Mouse (Mus musculus): ENCODE measurements around the gene Gramd1b. TPM values are rescaled to one million over a fixed set of nuclear protein-coding genes. Genes with fewer than 3 reads are reported as not detected.

Gramd1b gene
- total RNA-seq, 1 experiment from 2014 or later: 22.2 TPM

- ATAC-seq (ENCODE audit: extremely low read depth, insufficient number of reproducible peaks, low FRiP score, poor library complexity, severe bottlenecking): no peak
Measured at GRCm38 (mm10) chr9:40302375-40302774, 228.8 kb downstream of the Gramd1b start.

- ATAC-seq (ENCODE audit: extremely low read depth, insufficient number of reproducible peaks, low FRiP score, poor library complexity, severe bottlenecking): no peak
Measured at GRCm38 (mm10) chr9:40301475-40301874, 229.7 kb downstream of the Gramd1b start.

GRCm38 (mm10) chr9:40300018-40300989 lies 230.9 kb downstream of the Gramd1b start:
- ATAC-seq (ENCODE audit: extremely low read depth, insufficient number of reproducible peaks, low FRiP score, poor library complexity, severe bottlenecking): no peak

- no peak for ATAC-seq (ENCODE audit: extremely low read depth, insufficient number of reproducible peaks, low FRiP score, poor library complexity, severe bottlenecking)
Measured at GRCm38 (mm10) chr9:40299323-40299722, 231.9 kb downstream of the Gramd1b start.

- no peak for ATAC-seq (ENCODE audit: extremely low read depth, insufficient number of reproducible peaks, low FRiP score, poor library complexity, severe bottlenecking)
Measured at GRCm38 (mm10) chr9:40297969-40298368, 233.2 kb downstream of the Gramd1b start.

GRCm38 (mm10) chr9:40296251-40296650 lies 234.9 kb downstream of the Gramd1b start:
- no peak for ATAC-seq (ENCODE audit: extremely low read depth, insufficient number of reproducible peaks, low FRiP score, poor library complexity, severe bottlenecking)

GRCm38 (mm10) chr9:40294866-40295265 lies 236.3 kb downstream of the Gramd1b start:
- no peak for ATAC-seq (ENCODE audit: extremely low read depth, insufficient number of reproducible peaks, low FRiP score, poor library complexity, severe bottlenecking)

- no peak for ATAC-seq (ENCODE audit: extremely low read depth, insufficient number of reproducible peaks, low FRiP score, poor library complexity, severe bottlenecking)
Measured at GRCm38 (mm10) chr9:40294210-40294609, 237.0 kb downstream of the Gramd1b start.

GRCm38 (mm10) chr9:40293740-40294139 lies 237.4 kb downstream of the Gramd1b start:
- no peak for ATAC-seq (ENCODE audit: extremely low read depth, insufficient number of reproducible peaks, low FRiP score, poor library complexity, severe bottlenecking)

GRCm38 (mm10) chr9:40293286-40293685 lies 237.9 kb downstream of the Gramd1b start:
- ATAC-seq (ENCODE audit: extremely low read depth, insufficient number of reproducible peaks, low FRiP score, poor library complexity, severe bottlenecking): no peak

GRCm38 (mm10) chr9:40292475-40292874 lies 238.7 kb downstream of the Gramd1b start:
- ATAC-seq (ENCODE audit: extremely low read depth, insufficient number of reproducible peaks, low FRiP score, poor library complexity, severe bottlenecking): no peak

- ATAC-seq (ENCODE audit: extremely low read depth, insufficient number of reproducible peaks, low FRiP score, poor library complexity, severe bottlenecking): no peak
Measured at GRCm38 (mm10) chr9:40282968-40283367, 248.2 kb downstream of the Gramd1b start.

- no peak for ATAC-seq (ENCODE audit: extremely low read depth, insufficient number of reproducible peaks, low FRiP score, poor library complexity, severe bottlenecking)
Measured at GRCm38 (mm10) chr9:40279438-40279837, 251.7 kb downstream of the Gramd1b start.

GRCm38 (mm10) chr9:40277671-40278070 lies 253.5 kb downstream of the Gramd1b start:
- no peak for ATAC-seq (ENCODE audit: extremely low read depth, insufficient number of reproducible peaks, low FRiP score, poor library complexity, severe bottlenecking)

GRCm38 (mm10) chr9:40275904-40276303 lies 255.3 kb downstream of the Gramd1b start:
- ATAC-seq (ENCODE audit: extremely low read depth, insufficient number of reproducible peaks, low FRiP score, poor library complexity, severe bottlenecking): no peak

- ATAC-seq (ENCODE audit: extremely low read depth, insufficient number of reproducible peaks, low FRiP score, poor library complexity, severe bottlenecking): no peak
Measured at GRCm38 (mm10) chr9:40272822-40273221, 258.4 kb downstream of the Gramd1b start.

GRCm38 (mm10) chr9:40271075-40271474 lies 260.1 kb downstream of the Gramd1b start:
- no peak for ATAC-seq (ENCODE audit: extremely low read depth, insufficient number of reproducible peaks, low FRiP score, poor library complexity, severe bottlenecking)

GRCm38 (mm10) chr9:40269880-40270279 lies 261.3 kb downstream of the Gramd1b start:
- no peak for ATAC-seq (ENCODE audit: extremely low read depth, insufficient number of reproducible peaks, low FRiP score, poor library complexity, severe bottlenecking)

GRCm38 (mm10) chr9:40269103-40269861 lies 261.9 kb downstream of the Gramd1b start, which contains the start of gene Scn3b:
Scn3b (plus strand) TSS chr9:40269217.
- ATAC-seq (ENCODE audit: extremely low read depth, insufficient number of reproducible peaks, low FRiP score, poor library complexity, severe bottlenecking): no peak

- no peak for ATAC-seq (ENCODE audit: extremely low read depth, insufficient number of reproducible peaks, low FRiP score, poor library complexity, severe bottlenecking)
Measured at GRCm38 (mm10) chr9:40268748-40269102, 262.5 kb downstream of the Gramd1b start.

Measured in neutrophil, adult 5-6 weeks (primary cell).